Mouse (Mus musculus) small intestine, adult 2 months (tissue): ENCODE results near the gene Cdc20. TPM values are rescaled to one million over a fixed set of nuclear protein-coding genes. Genes with fewer than 3 reads are reported as not detected.

ENCODE experiments used
- H3K27ac ChIP-seq: fragments of 200-500 bp; 2 replicates; pipeline ENCODE4 v1.5.1; 2012; ENCODE audit warnings: low read depth, low read length, control low read depth, inconsistent platforms; ENCODE audit not compliant: insufficient read depth
- H3K27me3 ChIP-seq: fragments of 200-500 bp; 2 replicates; pipeline ENCODE4 v1.6.1; 2012; ENCODE audit warnings: mild to moderate bottlenecking, moderate library complexity, low read length, inconsistent platforms; ENCODE audit not compliant: control insufficient read depth, insufficient read depth
- H3K36me3 ChIP-seq: fragments of 200-500 bp; 2 replicates; pipeline ENCODE4 v1.6.1; 2012; ENCODE audit warnings: mild to moderate bottlenecking, low read length, control low read depth, inconsistent platforms; ENCODE audit not compliant: control insufficient read depth, insufficient read depth
- H3K4me1 ChIP-seq: fragments of 200-500 bp; 2 replicates; pipeline ENCODE4 v1.6.1; 2012; ENCODE audit warnings: low read length, inconsistent platforms, mixed read lengths; ENCODE audit not compliant: control insufficient read depth, insufficient read depth, insufficient read length
- H3K4me3 ChIP-seq: fragments of 200-500 bp; 2 replicates; pipeline ENCODE4 v1.5.1; 2012; ENCODE audit warnings: low read depth, mild to moderate bottlenecking, control low read depth, inconsistent platforms, low read length, moderate library complexity
- CTCF ChIP-seq: fragments of 200-500 bp; IDR thresholded peaks from 2 replicates; pipeline ENCODE4 v1.5.1; 2012; ENCODE audit warnings: low read depth, mild to moderate bottlenecking, control low read depth, inconsistent platforms, low read length, moderate library complexity, mixed read lengths; ENCODE audit not compliant: insufficient replicate concordance, insufficient read length; ENCODE audit errors: extremely low read depth
- POLR2A ChIP-seq: fragments of 200-500 bp; IDR thresholded peaks from 2 replicates; pipeline ENCODE4 v1.6.1; 2012; ENCODE audit warnings: low read depth, mild to moderate bottlenecking, control low read depth, inconsistent platforms, low read length, moderate library complexity
- WGBS: fragments of 180-500 bp; shearing (Covaris S2); methylation state at CpG from one replicate; pipeline ENCODE4 v1.1.7; 2018; 5-methylcytosine and 5-hydroxymethylcytosine counted together
- polyA plus RNA-seq: library from polyadenylated mRNA; depleted of rRNA; stranded (reverse); fragments of >200 nt; gene quantifications from 2 replicates; pipeline ENCODE4 v1.2.3, GENCODE M21; 2012

The Cdc20 gene
- polyA plus RNA-seq, 1 experiment: 42.8 TPM

DNA sequence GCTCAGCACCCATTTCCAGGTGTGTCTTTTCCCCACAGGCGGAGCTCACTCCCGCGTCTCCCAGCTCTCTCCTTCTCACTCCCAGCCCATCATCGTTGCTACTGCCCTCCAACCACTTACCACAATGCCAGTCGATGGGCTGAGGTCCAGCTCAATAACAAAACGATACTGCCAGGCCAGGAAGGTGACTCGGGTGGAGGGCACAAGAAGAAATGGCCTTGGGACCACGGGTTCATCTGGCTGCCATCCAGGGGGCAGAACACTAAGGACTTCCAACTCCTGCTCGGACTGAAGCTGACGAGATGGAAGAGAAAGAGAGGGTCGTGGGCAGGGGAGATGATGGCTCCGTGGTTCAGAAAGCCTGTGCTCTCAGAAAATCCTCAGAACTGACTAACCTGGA lies 34.5 kb downstream of the Cdc20 start:
- peaks cover 54% of the 10 kb centered on the region for H3K36me3 ChIP-seq
- no peak overlapping the region for H3K27ac ChIP-seq
- TF ChIP-seq POLR2A (no peak), CTCF (no peak)
- WGBS: 89% methylated on average over 12 of the region's 12 CpGs
- H3K27me3 ChIP-seq: no peaks in the 10 kb centered on the region
- H3K4me1 ChIP-seq: no peaks in the 10 kb centered on the region
- H3K4me3 ChIP-seq: no peak overlapping the region

DNA sequence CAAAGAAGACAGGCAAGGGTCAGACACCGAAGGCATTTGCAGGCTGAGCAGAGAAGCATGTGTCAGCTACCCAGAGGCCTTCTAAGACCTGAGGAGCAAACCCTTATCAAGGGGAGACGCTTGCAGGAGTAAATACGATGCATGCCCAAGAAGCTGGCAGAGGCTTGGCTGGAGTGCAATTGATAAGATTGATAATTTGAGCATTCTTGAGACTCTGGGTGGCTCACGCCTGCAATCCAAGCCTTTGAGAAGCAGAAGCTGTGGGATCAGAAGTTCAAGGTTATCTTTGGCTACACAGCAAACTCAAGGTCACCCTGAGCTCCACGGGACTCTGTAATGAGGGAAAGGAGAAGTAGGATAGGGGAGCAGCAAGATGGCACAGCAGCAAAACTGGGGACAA lies 35.2 kb downstream of the Cdc20 start:
- Histone ChIP-seq H3K4me1 (no peaks in the 10 kb centered on the region), H3K4me3 (no peak overlapping the region), H3K27ac (no peak overlapping the region), H3K36me3 (peaks cover 61% of the 10 kb centered on the region), H3K27me3 (no peaks in the 10 kb centered on the region)
- WGBS: 83% methylated on average over 5 of the region's 5 CpGs
- TF ChIP-seq CTCF: no peak
- TF ChIP-seq POLR2A: no peak

DNA sequence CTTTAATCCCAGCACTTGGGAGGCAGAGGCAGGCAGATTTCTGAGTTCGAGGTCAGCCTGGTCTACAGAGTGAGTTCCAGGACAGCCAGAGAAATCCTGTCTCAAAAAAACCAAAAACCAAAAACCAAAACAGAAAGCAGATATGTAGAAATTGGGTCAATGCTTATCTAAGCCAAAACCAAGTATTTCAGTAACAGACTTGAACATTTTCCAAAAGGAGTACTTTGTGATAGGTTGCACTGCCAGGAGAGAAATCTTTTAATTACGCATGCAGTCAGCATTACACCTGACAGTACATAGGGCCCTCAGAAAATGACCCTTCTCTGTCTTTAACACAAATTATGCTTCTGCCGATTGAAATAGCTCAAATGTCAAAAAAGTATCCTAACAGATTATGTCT lies 35.7 kb downstream of the Cdc20 start:
- WGBS: 91% methylated on average over 3 of the region's 3 CpGs
- H3K36me3 ChIP-seq: peaks cover 64% of the 10 kb centered on the region
- no peak overlapping the region for H3K4me3 ChIP-seq
- H3K27me3 ChIP-seq: no peaks in the 10 kb centered on the region
- no peak overlapping the region for H3K27ac ChIP-seq
- TF ChIP-seq CTCF (no peak), POLR2A (no peak)
- H3K4me1 ChIP-seq: no peaks in the 10 kb centered on the region

DNA sequence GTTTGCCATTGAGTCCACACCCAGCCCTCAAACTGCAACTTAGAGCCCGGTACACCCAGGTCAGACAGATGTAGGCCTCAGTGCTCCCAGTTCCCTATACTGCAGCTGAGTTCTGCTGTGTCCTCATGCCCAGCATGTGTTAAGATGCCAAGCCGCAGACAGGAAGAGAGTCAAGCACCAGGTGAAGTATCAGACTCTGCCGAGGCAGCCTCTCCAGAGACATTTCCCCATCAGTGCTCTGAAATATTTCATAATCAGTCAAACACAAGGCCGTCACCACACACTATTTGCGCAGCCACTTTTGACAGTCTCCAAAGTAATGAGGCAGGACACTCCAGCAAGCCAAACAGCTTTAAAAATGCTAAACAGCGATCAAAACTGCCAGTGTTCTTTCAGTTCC lies 38.8 kb downstream of the Cdc20 start:
- WGBS: 92% methylated on average over 6 of the region's 6 CpGs
- Histone ChIP-seq H3K27ac (no peak overlapping the region), H3K4me3 (no peak overlapping the region), H3K36me3 (peaks cover 74% of the 10 kb centered on the region), H3K4me1 (no peaks in the 10 kb centered on the region), H3K27me3 (no peaks in the 10 kb centered on the region)
- TF ChIP-seq POLR2A (no peak), CTCF (no peak)

DNA sequence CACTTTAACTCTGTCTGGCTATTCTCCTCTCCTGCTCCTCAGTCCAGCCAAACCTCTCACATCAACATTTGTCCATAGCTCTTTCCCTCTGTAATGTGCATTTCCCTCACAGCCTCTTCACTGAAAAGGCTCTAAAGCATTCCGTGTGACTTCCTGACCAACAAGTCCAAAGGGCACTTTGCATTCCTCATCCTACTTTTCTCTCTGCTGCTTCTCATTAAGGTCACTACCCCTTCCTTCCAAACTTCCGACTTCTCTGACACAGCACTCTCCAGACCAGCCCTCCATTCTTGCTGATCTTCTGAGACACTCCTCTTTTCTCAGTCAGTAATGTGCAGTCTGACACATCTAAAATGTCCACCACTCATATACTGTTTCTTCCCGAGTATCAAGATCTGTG lies 40.7 kb downstream of the Cdc20 start:
- TF ChIP-seq CTCF (no peak), POLR2A (no peak)
- 37% methylated on average over 3 of the region's 3 CpGs for WGBS
- Histone ChIP-seq H3K4me1 (no peaks in the 10 kb centered on the region), H3K4me3 (no peak overlapping the region), H3K36me3 (peaks cover 74% of the 10 kb centered on the region), H3K27ac (no peak overlapping the region), H3K27me3 (no peaks in the 10 kb centered on the region)

DNA sequence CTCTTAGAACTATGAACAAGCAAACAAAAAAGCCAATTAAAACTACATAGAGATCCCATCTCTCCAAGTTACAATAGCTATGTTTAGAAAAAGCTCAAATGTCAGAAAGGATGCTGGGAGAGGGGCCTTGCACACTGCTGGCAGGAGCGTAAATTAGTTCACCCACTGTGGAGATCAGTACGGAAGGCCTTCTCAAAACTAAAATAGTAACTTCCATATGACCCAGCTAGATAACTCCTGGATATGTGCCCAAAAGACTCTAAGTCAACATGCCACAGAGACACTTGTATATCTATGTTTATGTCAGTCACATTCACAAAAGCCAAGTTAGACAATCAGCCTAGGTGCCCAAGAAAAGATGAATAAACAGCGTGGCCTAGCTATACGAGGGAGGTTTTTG lies 41.9 kb downstream of the Cdc20 start:
- H3K4me1 ChIP-seq: no peaks in the 10 kb centered on the region
- 82% methylated on average over 4 of the region's 4 CpGs for WGBS
- H3K27ac ChIP-seq: no peak overlapping the region
- H3K4me3 ChIP-seq: no peak overlapping the region
- no peak for TF ChIP-seq POLR2A
- TF ChIP-seq CTCF: no peak
- H3K27me3 ChIP-seq: no peaks in the 10 kb centered on the region
- H3K36me3 ChIP-seq: peaks cover 76% of the 10 kb centered on the region

DNA sequence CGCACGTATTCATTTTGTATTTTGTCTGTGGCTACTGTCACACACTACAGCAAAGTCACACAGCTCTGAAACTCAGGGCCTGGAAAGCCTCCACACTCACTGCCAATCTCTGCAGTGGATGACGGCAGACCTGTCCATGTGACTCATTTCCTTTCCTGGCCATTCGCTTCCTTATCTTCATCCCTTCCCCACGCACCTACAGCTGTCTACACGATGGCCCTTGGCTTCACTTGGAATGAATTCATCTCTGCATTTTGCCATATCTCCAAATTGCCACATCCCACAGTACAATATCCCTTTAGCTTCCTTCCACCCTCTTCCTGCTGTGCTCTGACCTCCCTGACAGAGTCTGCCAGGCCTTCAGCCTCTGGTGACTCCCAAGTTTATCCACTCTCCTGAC lies 42.6 kb downstream of the Cdc20 start:
- no peaks in the 10 kb centered on the region for H3K27me3 ChIP-seq
- H3K4me1 ChIP-seq: no peaks in the 10 kb centered on the region
- no peak overlapping the region for H3K4me3 ChIP-seq
- WGBS: 85% methylated on average over 6 of the region's 6 CpGs
- no peak overlapping the region for H3K27ac ChIP-seq
- H3K36me3 ChIP-seq: peaks cover 79% of the 10 kb centered on the region
- no peak for TF ChIP-seq CTCF
- no peak for TF ChIP-seq POLR2A

DNA sequence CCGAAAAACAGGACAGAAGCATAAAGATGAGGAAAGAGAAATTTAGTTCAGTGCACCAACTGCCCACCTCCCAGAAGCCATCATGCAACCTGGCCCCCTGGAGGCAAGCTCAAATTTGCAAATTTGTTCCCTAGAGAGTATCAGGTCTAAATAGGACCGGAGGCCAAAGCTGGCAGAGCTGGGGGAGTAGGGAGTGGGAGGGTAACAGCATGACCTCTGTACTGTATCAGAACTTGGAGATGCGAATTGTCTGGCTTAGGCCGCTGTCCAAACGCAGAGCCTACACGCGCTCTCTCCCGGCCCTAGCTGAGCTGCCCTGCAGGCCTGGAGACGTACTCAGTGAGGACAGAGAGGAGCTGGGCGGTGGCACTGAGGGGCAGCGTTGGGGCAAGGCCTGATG lies 47.0 kb downstream of the Cdc20 start:
- Histone ChIP-seq H3K27ac (no peak overlapping the region), H3K4me1 (no peaks in the 10 kb centered on the region), H3K4me3 (no peak overlapping the region), H3K27me3 (no peaks in the 10 kb centered on the region), H3K36me3 (peaks cover 89% of the 10 kb centered on the region)
- WGBS: 93% methylated on average over 11 of the region's 11 CpGs
- TF ChIP-seq CTCF: no peak
- no peak for TF ChIP-seq POLR2A
